Mouse (Mus musculus): ENCODE results near the gene 1700028P14Rik. TPM values are rescaled to one million over a fixed set of nuclear protein-coding genes. Genes with fewer than 3 reads are reported as not detected.

The 1700028P14Rik gene
- polyA plus RNA-seq, 1 experiment from 2014 or later: 2.3 TPM

GRCm38 (mm10) chr19:23562061-23562460 lies 90.6 kb downstream of the 1700028P14Rik start:
- 85% methylated on average over 6 of the region's 6 CpGs for WGBS
- Histone ChIP-seq H3K4me2 (ENCODE audit: low read depth, low read length) (no peak overlapping the region), H3K27me3 (ENCODE audit: control insufficient read depth, insufficient read depth, low read depth, low read length) (no peaks in the 10 kb centered on the region), H3K4me1 (replicated peaks; ENCODE audit: control insufficient read depth, insufficient read depth, low read length) (no peaks in the 10 kb centered on the region), H3K4me3 (ENCODE audit: low read length) (no peak overlapping the region), H3K9ac (ENCODE audit: low read length) (no peak overlapping the region), H3K36me3 (ENCODE audit: control insufficient read depth, insufficient read depth, low read length) (no peaks in the 10 kb centered on the region), H3K9me3 (ENCODE audit: control insufficient read depth, low read length) (no peaks in the 10 kb centered on the region), H3K27ac (ENCODE audit: low read length) (no peak overlapping the region)
- no peak for ATAC-seq (ENCODE audit: low read depth)

GRCm38 (mm10) chr19:23553450-23553849 lies 99.2 kb downstream of the 1700028P14Rik start:
- no peaks in the 10 kb centered on the region for H3K9me3 ChIP-seq (ENCODE audit: control insufficient read depth, low read length)
- no peaks in the 10 kb centered on the region for H3K27me3 ChIP-seq (ENCODE audit: control insufficient read depth, insufficient read depth, low read depth, low read length)
- H3K4me2 ChIP-seq (ENCODE audit: low read depth, low read length): no peak overlapping the region
- H3K4me3 ChIP-seq (ENCODE audit: low read length): no peak overlapping the region
- no peak overlapping the region for H3K27ac ChIP-seq (ENCODE audit: low read length)
- H3K9ac ChIP-seq (ENCODE audit: low read length): no peak overlapping the region
- no peak for ATAC-seq (ENCODE audit: low read depth)
- H3K36me3 ChIP-seq (ENCODE audit: control insufficient read depth, insufficient read depth, low read length): no peaks in the 10 kb centered on the region
- WGBS: 69% methylated on average over 2 of the region's 2 CpGs
- H3K4me1 ChIP-seq (replicated peaks; ENCODE audit: control insufficient read depth, insufficient read depth, low read length): no peaks in the 10 kb centered on the region

- Histone ChIP-seq H3K4me3 (ENCODE audit: low read length) (no peak overlapping the region), H3K4me2 (ENCODE audit: low read depth, low read length) (no peak overlapping the region), H3K27me3 (ENCODE audit: control insufficient read depth, insufficient read depth, low read depth, low read length) (no peaks in the 10 kb centered on the region), H3K9ac (ENCODE audit: low read length) (no peak overlapping the region), H3K36me3 (ENCODE audit: control insufficient read depth, insufficient read depth, low read length) (no peaks in the 10 kb centered on the region), H3K27ac (ENCODE audit: low read length) (no peak overlapping the region), H3K4me1 (replicated peaks; ENCODE audit: control insufficient read depth, insufficient read depth, low read length) (no peaks in the 10 kb centered on the region), H3K9me3 (ENCODE audit: control insufficient read depth, low read length) (no peaks in the 10 kb centered on the region)
- no peak for ATAC-seq (ENCODE audit: low read depth)
Measured at GRCm38 (mm10) chr19:23545604-23546003, 107.0 kb downstream of the 1700028P14Rik start.

GRCm38 (mm10) chr19:23543244-23544004 lies 109.2 kb downstream of the 1700028P14Rik start:
- Histone ChIP-seq H3K4me1 (replicated peaks; ENCODE audit: control insufficient read depth, insufficient read depth, low read length) (no peaks in the 10 kb centered on the region), H3K4me2 (ENCODE audit: low read depth, low read length) (no peak overlapping the region), H3K36me3 (ENCODE audit: control insufficient read depth, insufficient read depth, low read length) (no peaks in the 10 kb centered on the region), H3K27me3 (ENCODE audit: control insufficient read depth, insufficient read depth, low read depth, low read length) (no peaks in the 10 kb centered on the region), H3K4me3 (ENCODE audit: low read length) (no peak overlapping the region), H3K9me3 (ENCODE audit: control insufficient read depth, low read length) (no peaks in the 10 kb centered on the region), H3K27ac (ENCODE audit: low read length) (no peak overlapping the region), H3K9ac (ENCODE audit: low read length) (no peak overlapping the region)
- ATAC-seq (ENCODE audit: low read depth): no peak
- WGBS: 72% methylated on average over 11 of the region's 11 CpGs

GRCm38 (mm10) chr19:23542759-23543158 lies 109.9 kb downstream of the 1700028P14Rik start:
- Histone ChIP-seq H3K27ac (ENCODE audit: low read length) (no peak overlapping the region), H3K9me3 (ENCODE audit: control insufficient read depth, low read length) (no peaks in the 10 kb centered on the region), H3K4me3 (ENCODE audit: low read length) (no peak overlapping the region), H3K4me1 (replicated peaks; ENCODE audit: control insufficient read depth, insufficient read depth, low read length) (no peaks in the 10 kb centered on the region), H3K9ac (ENCODE audit: low read length) (no peak overlapping the region), H3K4me2 (ENCODE audit: low read depth, low read length) (no peak overlapping the region), H3K27me3 (ENCODE audit: control insufficient read depth, insufficient read depth, low read depth, low read length) (no peaks in the 10 kb centered on the region), H3K36me3 (ENCODE audit: control insufficient read depth, insufficient read depth, low read length) (no peaks in the 10 kb centered on the region)
- ATAC-seq (ENCODE audit: low read depth): no peak
- WGBS: 91% methylated on average over 4 of the region's 4 CpGs

- Histone ChIP-seq H3K4me3 (ENCODE audit: low read length) (no peak overlapping the region), H3K36me3 (ENCODE audit: control insufficient read depth, insufficient read depth, low read length) (no peaks in the 10 kb centered on the region), H3K27ac (ENCODE audit: low read length) (no peak overlapping the region), H3K27me3 (ENCODE audit: control insufficient read depth, insufficient read depth, low read depth, low read length) (no peaks in the 10 kb centered on the region), H3K4me1 (replicated peaks; ENCODE audit: control insufficient read depth, insufficient read depth, low read length) (no peaks in the 10 kb centered on the region), H3K4me2 (ENCODE audit: low read depth, low read length) (no peak overlapping the region), H3K9ac (ENCODE audit: low read length) (no peak overlapping the region), H3K9me3 (ENCODE audit: control insufficient read depth, low read length) (no peaks in the 10 kb centered on the region)
- 90% methylated on average over 3 of the region's 3 CpGs for WGBS
- ATAC-seq (ENCODE audit: low read depth): no peak
Measured at GRCm38 (mm10) chr19:23535700-23536099, 116.9 kb downstream of the 1700028P14Rik start.

- no peaks in the 10 kb centered on the region for H3K4me1 ChIP-seq (replicated peaks; ENCODE audit: control insufficient read depth, insufficient read depth, low read length)
- WGBS: 36% methylated on average over 4 of the region's 4 CpGs
- no peak overlapping the region for H3K4me2 ChIP-seq (ENCODE audit: low read depth, low read length)
- H3K36me3 ChIP-seq (ENCODE audit: control insufficient read depth, insufficient read depth, low read length): no peaks in the 10 kb centered on the region
- H3K9me3 ChIP-seq (ENCODE audit: control insufficient read depth, low read length): no peaks in the 10 kb centered on the region
- H3K27ac ChIP-seq (ENCODE audit: low read length): no peak overlapping the region
- ATAC-seq (ENCODE audit: low read depth): no peak
- H3K9ac ChIP-seq (ENCODE audit: low read length): no peak overlapping the region
- H3K4me3 ChIP-seq (ENCODE audit: low read length): no peak overlapping the region
- no peaks in the 10 kb centered on the region for H3K27me3 ChIP-seq (ENCODE audit: control insufficient read depth, insufficient read depth, low read depth, low read length)
Measured at GRCm38 (mm10) chr19:23531899-23532298, 120.7 kb downstream of the 1700028P14Rik start.

- ATAC-seq (ENCODE audit: low read depth): no peak
- H3K27ac ChIP-seq (ENCODE audit: low read length): no peak overlapping the region
- 9% methylated on average over 1 of the region's 1 CpGs for WGBS
Measured at GRCm38 (mm10) chr19:23523711-23524110, 128.9 kb downstream of the 1700028P14Rik start.

GRCm38 (mm10) chr19:23521831-23522230 lies 130.8 kb downstream of the 1700028P14Rik start:
- Histone ChIP-seq H3K4me3 (ENCODE audit: low read length) (no peak overlapping the region), H3K27me3 (ENCODE audit: control insufficient read depth, insufficient read depth, low read depth, low read length) (no peaks in the 10 kb centered on the region), H3K36me3 (ENCODE audit: control insufficient read depth, insufficient read depth, low read length) (no peaks in the 10 kb centered on the region), H3K4me2 (ENCODE audit: low read depth, low read length) (no peak overlapping the region), H3K9ac (ENCODE audit: low read length) (no peak overlapping the region), H3K9me3 (ENCODE audit: control insufficient read depth, low read length) (no peaks in the 10 kb centered on the region), H3K27ac (ENCODE audit: low read length) (no peak overlapping the region), H3K4me1 (replicated peaks; ENCODE audit: control insufficient read depth, insufficient read depth, low read length) (no peaks in the 10 kb centered on the region)
- WGBS: 78% methylated on average over 4 of the region's 4 CpGs
- ATAC-seq (ENCODE audit: low read depth): no peak

More at GRCm38 (mm10) chr19:23523711-23524110, 128.9 kb downstream of the 1700028P14Rik start:
- no peak overlapping the region for H3K4me2 ChIP-seq (ENCODE audit: low read depth, low read length)
- no peaks in the 10 kb centered on the region for H3K9me3 ChIP-seq (ENCODE audit: control insufficient read depth, low read length)
- H3K4me1 ChIP-seq (replicated peaks; ENCODE audit: control insufficient read depth, insufficient read depth, low read length): no peaks in the 10 kb centered on the region
- H3K4me3 ChIP-seq (ENCODE audit: low read length): no peak overlapping the region
- H3K27me3 ChIP-seq (ENCODE audit: control insufficient read depth, insufficient read depth, low read depth, low read length): no peaks in the 10 kb centered on the region
- H3K9ac ChIP-seq (ENCODE audit: low read length): no peak overlapping the region
- no peaks in the 10 kb centered on the region for H3K36me3 ChIP-seq (ENCODE audit: control insufficient read depth, insufficient read depth, low read length)

Measured in lung, embryonic 16.5 days (tissue).